Mouse (Mus musculus) lung, postnatal 0 days (tissue): ENCODE measurements around the gene Polrmt. TPM values are rescaled to one million over a fixed set of nuclear protein-coding genes. Genes with fewer than 3 reads are reported as not detected.

Experiments
- ATAC-seq: fragments of 200-750 bp; cut with Nextera tagmentation; 2 replicates; pipeline ENCODE4 v1.8.0; 2017; ENCODE audit warnings: moderate library complexity
- DNase-seq: peaks from one replicate; pipeline ENCODE4 v3.0.0-alpha.2; 2016; ENCODE audit warnings: low spot score
- H3K27ac ChIP-seq: fragments of 300-500 bp; sonication (generic); 2 replicates; pipeline ENCODE4 v1.5.1; 2014; ENCODE audit warnings: antibody characterized with exemption, mild to moderate bottlenecking, low read length, mixed read lengths
- H3K27me3 ChIP-seq: fragments of 300-500 bp; sonication (generic); replicated peaks from 2 replicates; pipeline ENCODE4 v1.6.1; 2014; ENCODE audit warnings: low read length, mixed read lengths; ENCODE audit not compliant: insufficient read depth
- H3K36me3 ChIP-seq: fragments of 300-500 bp; sonication (generic); 2 replicates; pipeline ENCODE4 v1.6.1; 2014; ENCODE audit warnings: low read length, mixed read lengths; ENCODE audit not compliant: insufficient read depth
- H3K4me1 ChIP-seq: fragments of 300-500 bp; sonication (generic); 2 replicates; pipeline ENCODE4 v1.6.1; 2014; ENCODE audit warnings: antibody characterized with exemption, low read depth, low read length, mixed read lengths; ENCODE audit not compliant: insufficient read depth
- H3K4me2 ChIP-seq: fragments of 300-500 bp; sonication (generic); replicated peaks from 2 replicates; pipeline ENCODE4 v1.6.1; 2014; ENCODE audit warnings: low read depth, mild to moderate bottlenecking, low read length, moderate library complexity, mixed read lengths
- H3K4me3 ChIP-seq: fragments of 300-500 bp; sonication (generic); 2 replicates; pipeline ENCODE4 v1.5.1; 2014; ENCODE audit warnings: low read depth, low read length
- H3K9ac ChIP-seq: fragments of 300-500 bp; sonication (generic); replicated peaks from 2 replicates; pipeline ENCODE4 v1.6.1; 2014; ENCODE audit warnings: low read depth, mild to moderate bottlenecking
- H3K9me3 ChIP-seq: fragments of 300-500 bp; sonication (generic); 2 replicates; pipeline ENCODE4 v1.6.1; 2016; ENCODE audit warnings: low read length, mixed read lengths
- CTCF ChIP-seq: IDR thresholded peaks from 2 replicates; pipeline ENCODE4 v1.5.1; 2016; ENCODE audit warnings: antibody characterized with exemption, mild to moderate bottlenecking
- EP300 ChIP-seq: IDR thresholded peaks from 2 replicates; pipeline ENCODE4 v1.6.1; 2016; ENCODE audit warnings: antibody characterized with exemption, mild to moderate bottlenecking, control low read depth
- WGBS: fragments of 180-500 bp; shearing (Covaris S2); extraction: QIAGEN DNeasy Blood & Tissue Kit; methylation state at CpG from one replicate; pipeline ENCODE4 v1.1.7; 2014; 5-methylcytosine and 5-hydroxymethylcytosine counted together
- polyA plus RNA-seq: library from polyadenylated mRNA; unstranded; fragments of >200 nt; fragmentation: Nextera tagmentation; extraction: Ambion mirVana; gene quantifications from 2 replicates; pipeline ENCODE4 v1.2.1, GENCODE M21; 2015

The Polrmt gene
- polyA plus RNA-seq, 1 experiment from 2014 or later = 22.4 TPM

GRCm38 (mm10) chr10:79701443-79702129 is 44.8 kb downstream of the Polrmt start:
- 26% methylated on average over 10 of the region's 10 CpGs for WGBS
- H3K4me2 ChIP-seq = no peak overlapping the region

GRCm38 (mm10) chr10:79700676-79701075 is 45.7 kb downstream of the Polrmt start:
- Histone ChIP-seq H3K4me3 (no peak overlapping the region), H3K27ac (peak overlapping the region; percentile 88), H3K36me3 (no peaks in the 10 kb centered on the region), H3K27me3 (no peaks in the 10 kb centered on the region), H3K4me1 (peaks cover 30% of the 10 kb centered on the region; the same call in 1 of the 2 replicates), H3K9ac (no peak overlapping the region), H3K9me3 (no peaks in the 10 kb centered on the region), H3K4me2 (no peak overlapping the region)
- 27% methylated on average over 7 of the region's 7 CpGs for WGBS
- TF ChIP-seq EP300 = no peak
- TF ChIP-seq CTCF = no peak
- ATAC-seq = no peak
- DNase-seq = no peak

More at GRCm38 (mm10) chr10:79701443-79702129, 44.8 kb downstream of the Polrmt start:
- Histone ChIP-seq H3K36me3 (no peaks in the 10 kb centered on the region), H3K27me3 (no peaks in the 10 kb centered on the region), H3K27ac (peak overlapping the region; percentile 88), H3K9me3 (no peaks in the 10 kb centered on the region), H3K4me3 (no peak overlapping the region), H3K9ac (no peak overlapping the region), H3K4me1 (peaks cover 33% of the 10 kb centered on the region; the same call in 1 of the 2 replicates)
- TF ChIP-seq CTCF = no peak
- TF ChIP-seq EP300 = peak; percentile 56
- ATAC-seq (peak; percentile 70), DNase-seq (peak; percentile 93)

GRCm38 (mm10) chr10:79698459-79698858 is 47.9 kb downstream of the Polrmt start:
- peak overlapping the region; percentile 79 for H3K27ac ChIP-seq
- 92% methylated on average over 6 of the region's 6 CpGs for WGBS
- peaks cover 28% of the 10 kb centered on the region; the same call in 1 of the 2 replicates for H3K4me1 ChIP-seq

GRCm38 (mm10) chr10:79697916-79698315 is 48.5 kb downstream of the Polrmt start:
- peak overlapping the region; percentile 79 for H3K27ac ChIP-seq
- peaks cover 28% of the 10 kb centered on the region; the same call in 1 of the 2 replicates for H3K4me1 ChIP-seq
- no peak overlapping the region for H3K4me2 ChIP-seq
- peak; percentile 24 for ATAC-seq
- no peaks in the 10 kb centered on the region for H3K36me3 ChIP-seq
- no peaks in the 10 kb centered on the region for H3K9me3 ChIP-seq
- no peak overlapping the region for H3K4me3 ChIP-seq
- TF ChIP-seq EP300 (no peak), CTCF (no peak)
- H3K9ac ChIP-seq = no peak overlapping the region
- H3K27me3 ChIP-seq = no peaks in the 10 kb centered on the region
- peak; percentile 76 for DNase-seq
- 29% methylated on average over 6 of the region's 6 CpGs for WGBS

More at GRCm38 (mm10) chr10:79698459-79698858, 47.9 kb downstream of the Polrmt start:
- no peak overlapping the region for H3K4me3 ChIP-seq
- no peak overlapping the region for H3K4me2 ChIP-seq
- no peaks in the 10 kb centered on the region for H3K36me3 ChIP-seq
- no peaks in the 10 kb centered on the region for H3K27me3 ChIP-seq
- ATAC-seq (no peak), DNase-seq (no peak)
- no peaks in the 10 kb centered on the region for H3K9me3 ChIP-seq
- TF ChIP-seq CTCF (no peak), EP300 (no peak)
- H3K9ac ChIP-seq = no peak overlapping the region

GRCm38 (mm10) chr10:79696129-79696651 is 50.2 kb downstream of the Polrmt start:
- H3K4me1 ChIP-seq = peaks cover 23% of the 10 kb centered on the region; the same call in 1 of the 2 replicates
- H3K9me3 ChIP-seq = no peaks in the 10 kb centered on the region
- H3K4me2 ChIP-seq = no peak overlapping the region; the same call in 1 of the 2 replicates
- H3K27me3 ChIP-seq = no peaks in the 10 kb centered on the region
- peak overlapping the region; percentile 79 for H3K27ac ChIP-seq
- 27% methylated on average over 9 of the region's 9 CpGs for WGBS
- no peak overlapping the region for H3K4me3 ChIP-seq
- peak; percentile 61 for ATAC-seq
- TF ChIP-seq CTCF (no peak), EP300 (no peak)
- no peak overlapping the region for H3K9ac ChIP-seq
- peak; percentile 76 for DNase-seq
- no peaks in the 10 kb centered on the region for H3K36me3 ChIP-seq

- H3K27ac ChIP-seq = peak overlapping the region; percentile 79
- DNase-seq (peak; percentile 91), ATAC-seq (peak; percentile 58)
- 45% methylated on average over 13 of the region's 13 CpGs for WGBS
- no peak overlapping the region for H3K4me3 ChIP-seq
- H3K4me2 ChIP-seq = no peak overlapping the region
- no peaks in the 10 kb centered on the region for H3K27me3 ChIP-seq
- H3K9me3 ChIP-seq = no peaks in the 10 kb centered on the region
- TF ChIP-seq CTCF = peak; percentile 98
- TF ChIP-seq EP300 = no peak
- H3K4me1 ChIP-seq = peaks cover 23% of the 10 kb centered on the region; the same call in 1 of the 2 replicates
- H3K9ac ChIP-seq = no peak overlapping the region
- H3K36me3 ChIP-seq = no peaks in the 10 kb centered on the region
These were observed 50.9 kb downstream of the Polrmt start for GRCm38 (mm10) chr10:79695231-79696128.
